Mouse (Mus musculus): ENCODE data around the gene Tpp1. TPM values are rescaled to one million over a fixed set of nuclear protein-coding genes. Genes with fewer than 3 reads are reported as not detected.

Gene Tpp1
- 67.3 and 125 TPM in 2 replicates for polyA plus RNA-seq (2021; fragmentation: Nextera tagmentation)
- long read RNA-seq, experiment 1, transcript Tpp1-201 (13 exons, 3,558 nt): major isoform, 15 of 31 reads
- long read RNA-seq, experiment 1, partial matches to known transcripts: 10 of 31 reads
- long read RNA-seq, experiment 1, other reads (novel, unspliced or antisense): 5 of 31 reads
- long read RNA-seq, experiment 2, partial matches to known transcripts: 13 of 19 reads
- long read RNA-seq, experiment 2, other reads (novel, unspliced or antisense): 4 of 19 reads

DNA sequence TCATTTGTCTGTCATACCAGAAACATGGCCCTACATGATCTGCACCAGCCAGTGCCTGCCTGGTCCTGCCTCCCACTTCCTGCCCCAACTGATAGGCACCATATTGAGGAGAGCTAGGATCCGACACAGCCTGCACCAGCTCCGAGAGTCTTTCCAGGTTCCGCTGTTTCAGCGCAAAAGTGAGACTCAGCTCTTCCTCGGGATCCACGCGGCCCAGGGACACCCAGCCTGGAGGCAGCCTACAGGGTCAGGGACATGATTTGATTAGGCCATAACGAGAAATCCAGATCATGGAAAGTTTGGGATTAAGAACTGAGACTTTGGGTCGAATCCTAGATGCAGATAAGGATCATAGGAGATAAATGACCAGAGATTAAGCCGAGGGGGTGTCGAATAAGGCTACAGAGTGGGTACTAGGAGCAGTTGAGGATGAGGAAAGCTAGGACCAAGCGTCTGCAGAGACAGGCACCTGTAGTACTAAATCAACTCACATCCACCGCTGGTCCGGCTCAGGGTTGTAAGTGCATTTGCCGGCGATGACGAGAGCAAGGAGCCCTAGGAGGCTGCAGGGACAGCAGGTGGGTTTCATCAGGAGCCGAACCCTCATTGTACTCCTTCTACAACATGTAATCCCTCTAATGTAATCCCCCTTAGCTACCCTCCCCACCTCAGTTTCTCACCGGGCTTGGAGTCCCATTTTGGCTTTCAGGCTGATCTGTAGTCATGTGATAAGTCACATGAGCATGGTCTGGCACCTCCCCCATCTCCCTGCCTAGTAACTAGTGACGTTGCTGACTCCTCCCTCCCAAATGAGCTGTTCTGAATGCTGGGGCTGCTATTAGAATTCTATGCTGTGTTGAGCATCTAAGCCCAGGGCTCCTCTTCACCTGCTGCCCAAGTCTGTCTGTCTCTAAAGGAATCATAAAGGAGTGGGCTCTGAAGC is at the start of gene Tpp1:
Gene Tpp1 (minus strand): TSS at position 745 of the 943 bp plus-strand sequence.

DNA sequence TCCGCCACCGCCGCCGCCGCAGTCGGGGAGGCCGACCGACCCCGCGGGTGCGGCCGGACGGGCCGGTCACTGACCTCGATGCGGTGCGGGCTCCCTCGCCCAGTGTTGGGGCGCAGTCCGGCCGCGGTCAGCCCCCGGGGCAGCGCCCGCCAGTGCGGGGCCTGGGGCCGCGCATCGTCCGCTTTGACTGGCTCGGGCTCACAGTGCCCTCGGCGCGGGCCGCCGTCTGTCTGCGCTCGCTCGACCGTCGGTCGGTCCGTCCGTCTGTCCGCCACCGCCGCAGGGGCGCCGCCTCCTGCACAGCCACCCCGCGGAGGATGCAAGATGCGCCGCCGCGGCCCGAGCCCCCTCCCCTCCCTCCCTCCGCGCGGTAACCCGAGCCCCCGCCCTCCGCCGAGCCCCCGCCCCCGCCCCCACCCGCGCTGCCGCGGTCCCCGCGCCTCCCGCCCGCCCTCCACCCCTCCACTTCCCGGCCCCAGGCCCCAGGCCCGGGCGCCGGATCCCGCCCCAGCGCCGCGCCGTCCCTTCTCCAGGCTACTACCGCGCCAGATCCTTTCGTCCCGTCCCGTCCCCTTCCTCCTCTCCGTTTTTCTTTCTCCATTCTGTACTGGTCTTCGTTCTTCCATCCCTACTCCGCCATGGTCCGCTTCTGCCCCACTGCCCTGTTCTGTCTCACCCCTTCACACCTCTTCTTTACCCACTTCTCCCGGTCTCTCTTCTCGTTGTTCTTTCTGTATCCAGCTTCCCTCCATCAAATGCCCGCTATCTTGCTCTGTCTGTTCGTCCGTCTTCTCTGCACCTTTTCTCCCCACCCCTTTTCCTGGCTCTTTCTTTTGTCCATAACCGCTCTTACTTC is 35.5 kb upstream of the Tpp1 start, which contains the start of gene Dchs1:
Gene Dchs1 (minus strand): TSS at position 370 of the 856 bp plus-strand sequence.

DNA sequence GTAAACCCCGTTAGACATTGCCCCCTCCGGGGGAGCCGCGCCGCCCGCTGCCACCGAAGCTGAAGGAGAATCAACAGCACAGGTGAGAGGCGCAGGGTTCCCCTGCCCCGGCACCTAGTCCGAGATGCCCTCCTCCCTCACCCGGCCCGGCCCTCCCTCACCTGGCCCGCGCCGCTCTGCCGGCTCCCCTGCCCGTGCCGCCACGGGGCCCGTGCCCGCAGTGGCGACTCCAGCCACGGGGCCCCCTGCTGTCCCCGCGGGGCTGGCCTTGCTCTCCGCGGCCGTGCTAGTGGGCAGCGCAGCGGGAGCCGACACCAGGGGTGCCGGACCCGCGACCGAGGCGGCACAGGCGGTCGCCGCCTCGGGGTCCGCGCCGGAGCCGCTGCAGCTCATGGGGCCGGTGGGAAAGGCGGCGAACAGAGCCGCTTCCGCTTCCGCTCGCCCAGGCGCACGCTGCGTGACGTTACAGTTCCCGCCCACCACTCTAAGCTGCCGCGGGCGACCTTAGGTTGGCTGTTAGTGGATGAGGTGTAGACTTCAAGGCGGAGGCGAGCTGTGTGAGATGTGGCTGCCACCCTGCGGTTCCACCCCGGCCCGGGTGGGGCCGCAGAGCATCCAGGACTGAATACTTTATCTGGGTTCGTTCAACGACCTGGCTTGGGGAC is 8.0 kb downstream of the Tpp1 start, which contains the start of gene Taf10:
Gene Taf10 (minus strand): TSS at position 436 of the 665 bp plus-strand sequence.

DNA sequence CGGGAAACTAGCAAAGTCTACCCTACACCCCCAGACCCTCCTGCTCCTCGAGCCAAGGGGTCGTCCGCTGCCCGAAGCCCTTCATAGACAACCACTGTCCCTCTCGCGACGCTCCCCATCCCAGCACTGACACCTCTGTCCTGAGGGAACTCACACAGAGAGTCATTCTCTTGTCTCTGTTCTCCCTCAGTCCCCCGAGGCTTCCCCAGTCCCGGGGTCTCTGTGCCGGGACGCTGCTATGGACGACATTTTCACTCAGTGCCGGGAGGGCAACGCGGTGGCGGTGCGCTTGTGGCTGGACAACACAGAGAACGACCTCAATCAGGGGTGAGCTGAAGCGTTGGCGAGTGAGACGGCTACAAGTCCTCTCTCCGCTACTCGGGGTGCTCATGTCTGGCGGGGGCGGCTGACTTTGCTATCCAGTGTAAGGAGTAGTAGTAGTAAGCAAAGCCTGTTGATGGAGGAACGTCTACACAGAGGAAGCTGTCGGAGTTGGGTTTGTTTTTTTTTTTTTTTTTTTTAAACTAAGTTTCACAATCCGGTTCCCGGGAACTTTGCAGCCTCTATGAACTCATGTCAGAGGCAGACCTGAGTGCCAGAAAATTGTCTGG is 15.0 kb downstream of the Tpp1 start, which contains the start of gene Rrp8:
Gene Rrp8 (minus strand): TSS at position 475 of the 611 bp plus-strand sequence.

DNA sequence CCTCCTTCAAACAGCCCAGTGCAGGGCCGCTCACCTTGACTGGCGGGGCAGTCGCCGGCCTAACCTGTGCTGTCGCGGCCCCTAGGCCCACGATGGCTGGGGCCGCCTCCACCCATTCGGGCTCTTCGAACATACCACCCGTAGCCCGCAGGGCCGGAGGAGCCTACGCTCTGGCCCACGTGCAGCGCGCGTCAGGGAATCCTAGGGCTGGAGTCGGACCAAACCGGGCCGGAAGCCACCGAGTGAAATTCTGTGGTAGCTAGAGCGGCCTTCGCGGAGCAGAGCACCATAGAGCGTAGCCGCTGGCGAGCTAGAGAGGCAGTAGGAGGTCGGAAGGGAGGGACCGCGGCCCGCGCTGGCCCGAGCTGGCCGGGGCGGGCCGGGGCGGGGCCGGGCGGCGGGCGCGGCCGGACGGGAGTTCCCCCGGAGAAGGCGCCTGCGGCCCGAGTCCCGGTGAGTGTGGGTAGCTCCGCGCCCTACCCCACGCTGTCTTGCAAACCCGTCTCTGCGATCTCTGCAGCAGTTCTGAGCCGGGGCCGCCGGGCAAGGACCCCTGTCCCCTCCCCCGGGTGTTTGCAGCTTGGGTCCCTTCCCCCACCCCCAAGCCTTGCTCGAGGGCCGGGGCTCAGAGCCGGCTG is 15.7 kb downstream of the Tpp1 start, which contains the start of gene Ilk:
Gene Ilk (plus strand): TSS at position 329 of the 638 bp plus-strand sequence.

Other genes with a start within 250 kb of the Tpp1 start
- 91.4 and 99.7 TPM in 2 replicates for gene Smpd1, start 197.9 kb downstream of the Tpp1 start, polyA plus RNA-seq (2021; fragmentation: Nextera tagmentation)
- 463 and 483 TPM in 2 replicates for gene Apbb1, start 170.6 kb downstream of the Tpp1 start, polyA plus RNA-seq (2021; fragmentation: Nextera tagmentation)
- 0.49 and 1.2 TPM in 2 replicates for gene Hpx, start 152.1 kb downstream of the Tpp1 start, polyA plus RNA-seq (2021; fragmentation: Nextera tagmentation)
- 37.4 and 60.6 TPM in 2 replicates for gene Trim3, start 118.7 kb downstream of the Tpp1 start, polyA plus RNA-seq (2021; fragmentation: Nextera tagmentation)
- 219 and 252 TPM in 2 replicates for gene Timm10b, start 112.2 kb downstream of the Tpp1 start, polyA plus RNA-seq (2021; fragmentation: Nextera tagmentation)
- gene Arfip2, start 111.8 kb downstream of the Tpp1 start, polyA plus RNA-seq (2021; fragmentation: Nextera tagmentation): 48.2 and 50.0 TPM in 2 replicates
- gene Gm45799, start 111.7 kb downstream of the Tpp1 start, polyA plus RNA-seq (2021; fragmentation: Nextera tagmentation): 11.6 and 35.0 TPM in 2 replicates
- 0.26 and 0.39 TPM in 2 replicates for gene Dnhd1, start 101.4 kb downstream of the Tpp1 start, polyA plus RNA-seq (2021; fragmentation: Nextera tagmentation)
- gene Ilk, start 15.6 kb downstream of the Tpp1 start, polyA plus RNA-seq (2021; fragmentation: Nextera tagmentation): 53.5 and 86.9 TPM in 2 replicates
- 6.3 and 7.6 TPM in 2 replicates for gene Rrp8, start 14.8 kb downstream of the Tpp1 start, polyA plus RNA-seq (2021; fragmentation: Nextera tagmentation)
- gene Taf10, start 7.9 kb downstream of the Tpp1 start, polyA plus RNA-seq (2021; fragmentation: Nextera tagmentation): 10.5 and 82.1 TPM in 2 replicates
- gene Dchs1, start 35.4 kb upstream of the Tpp1 start, polyA plus RNA-seq (2021; fragmentation: Nextera tagmentation): 0.61 and 1.1 TPM in 2 replicates
- gene Mrpl17, start 58.9 kb upstream of the Tpp1 start, polyA plus RNA-seq (2021; fragmentation: Nextera tagmentation): 281 and 283 TPM in 2 replicates
- gene Gm4070, start 201.7 kb upstream of the Tpp1 start, polyA plus RNA-seq (2021; fragmentation: Nextera tagmentation): 0.84 and 2.2 TPM in 2 replicates